Mouse (Mus musculus) B cell, adult 67 days (primary cell): Measurements from ENCODE around the gene Oxct1. TPM values are rescaled to one million over a fixed set of nuclear protein-coding genes. Genes with fewer than 3 reads are reported as not detected.

Source experiments
- total RNA-seq, 2 experiments: library from RNA; stranded (reverse); gene quantifications; 4 replicates each; pipeline ENCODE4 v1.2.4; 2023

Gene Oxct1
- 10 to 100 TPM; 29.0 to 42.2 TPM for total RNA-seq

GRCm38 (mm10) chr15:4026231-4026773, at the start of gene Oxct1:
Oxct1 (plus strand) TSS chr15:4026383.

GRCm38 (mm10) chr15:3979061-3979848, 46.9 kb upstream of the Oxct1 start, which contains the start of gene Fbxo4:
Fbxo4 (minus strand) TSS chr15:3979573.

GRCm38 (mm10) chr15:3995448-3996266, 30.5 kb upstream of the Oxct1 start, which contains the start of gene AW549877:
AW549877 (minus strand) TSS chr15:3995744.

Other genes starting within 250 kb of the Oxct1 start
- gene Fbxo4, start 46.8 kb upstream of the Oxct1 start, total RNA-seq, result 10 to 100 TPM; 21.5 to 22.6 TPM
- gene AW549877, start 30.6 kb upstream of the Oxct1 start, total RNA-seq, result 10 to 100 TPM; 66.3 to 76.5 TPM